Mouse (Mus musculus) gastrocnemius, adult 18-20 months (tissue): ENCODE measurements around the gene Daglb. TPM values are rescaled to one million over a fixed set of nuclear protein-coding genes. Genes with fewer than 3 reads are reported as not detected.
"Not testable (repeated sequence)": the region's sequence is repeated elsewhere in the genome, so short reads cannot be mapped to it uniquely, and the experiment has no call there.

Source experiments
- DNase-seq: peaks from one replicate; pipeline ENCODE4 v3.0.0; 2021; ENCODE audit warnings: low spot score
- total RNA-seq, 2 experiments: library from RNA; stranded (reverse); gene quantifications; 2 replicates each; pipeline ENCODE4 v1.2.3; 2021

The Daglb gene
- total RNA-seq, 2 experiments from 2014 or later = 9.3 to 9.5 TPM

GRCm38 (mm10) chr5:143484955-143485354 lies 20.6 kb downstream of the Daglb start:
- no peak for DNase-seq

- DNase-seq = no peak
Observed at GRCm38 (mm10) chr5:143487193-143487592, 22.8 kb downstream of the Daglb start.

DNA sequence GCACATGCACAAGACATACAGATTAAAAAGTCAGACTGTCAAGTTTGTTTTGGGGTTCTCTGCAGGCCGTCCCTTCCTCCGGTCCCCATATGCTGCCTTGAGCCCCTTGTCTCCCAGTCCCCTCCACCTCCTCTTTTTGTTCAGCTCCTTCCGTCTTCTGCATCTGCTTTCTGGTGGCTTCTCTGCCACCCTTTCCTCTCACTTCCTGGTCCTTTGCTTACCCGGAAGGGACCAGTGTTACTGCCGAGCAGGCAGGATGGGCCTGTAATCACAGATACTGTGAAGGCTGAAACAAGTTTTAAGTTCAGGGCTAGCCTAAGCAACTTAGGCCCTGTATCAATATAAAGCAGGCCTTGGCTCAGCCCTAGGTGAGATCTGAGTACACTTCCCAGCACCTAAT lies 23.6 kb downstream of the Daglb start:
- no peak for DNase-seq

GRCm38 (mm10) chr5:143489749-143490342 lies 25.5 kb downstream of the Daglb start:
- no peak for DNase-seq

GRCm38 (mm10) chr5:143491736-143492135 lies 27.4 kb downstream of the Daglb start:
- no peak for DNase-seq

GRCm38 (mm10) chr5:143493163-143493562 lies 28.8 kb downstream of the Daglb start:
- no peak for DNase-seq

- no peak for DNase-seq
Observed at GRCm38 (mm10) chr5:143495708-143496107, 31.3 kb downstream of the Daglb start.

- DNase-seq = no peak
Observed at GRCm38 (mm10) chr5:143497451-143497850, 33.1 kb downstream of the Daglb start.

- DNase-seq = no peak
Observed at GRCm38 (mm10) chr5:143499197-143499596, 34.8 kb downstream of the Daglb start.

GRCm38 (mm10) chr5:143499686-143500085 lies 35.3 kb downstream of the Daglb start:
- no peak for DNase-seq

- not testable (repeated sequence) for DNase-seq
Observed at GRCm38 (mm10) chr5:143500711-143501110, 36.3 kb downstream of the Daglb start.

DNA sequence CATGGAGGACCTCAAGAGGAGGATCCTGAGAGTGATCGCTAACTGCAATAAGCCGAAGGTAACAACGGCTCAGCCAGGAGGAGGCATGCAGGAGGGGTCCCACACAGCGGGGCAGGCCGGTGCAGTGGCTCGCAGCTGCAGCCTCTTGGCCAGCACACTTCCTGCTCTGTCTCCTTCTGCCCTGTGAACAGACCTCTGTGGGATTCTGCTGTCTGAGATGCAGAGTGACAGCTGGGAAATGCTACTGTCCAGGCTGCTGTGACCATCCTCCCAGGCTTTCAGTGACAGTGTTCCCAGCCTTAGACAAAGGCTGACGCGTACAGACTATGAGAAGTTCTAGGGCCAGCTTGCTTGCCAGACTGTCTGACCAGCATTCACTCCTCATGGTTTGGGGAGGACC lies 36.8 kb downstream of the Daglb start:
- DNase-seq = no peak

DNA sequence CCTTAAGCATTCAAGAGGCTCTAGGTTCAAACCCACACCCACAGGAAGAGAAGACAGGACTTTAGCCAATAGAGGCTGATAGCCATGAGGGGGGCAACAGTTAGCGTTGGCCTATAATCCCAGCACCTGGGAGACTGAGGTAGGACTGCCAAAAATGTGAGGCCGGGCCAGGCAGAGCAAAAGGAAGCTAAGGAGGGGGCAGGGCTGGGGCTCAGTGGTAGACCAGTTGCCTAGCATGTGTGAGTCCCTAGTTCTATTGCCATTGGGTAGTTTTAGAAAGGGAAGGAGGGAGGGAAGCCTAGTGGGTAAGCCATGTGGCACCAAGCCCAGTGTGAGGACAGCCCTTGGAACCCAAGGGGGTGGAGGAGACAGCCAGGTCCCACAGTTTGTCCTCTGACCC lies 37.3 kb downstream of the Daglb start:
- DNase-seq = no peak

GRCm38 (mm10) chr5:143502899-143503557 lies 38.6 kb downstream of the Daglb start:
- DNase-seq = no peak

GRCm38 (mm10) chr5:143503740-143504139 lies 39.4 kb downstream of the Daglb start:
- DNase-seq = no peak

GRCm38 (mm10) chr5:143504453-143504852 lies 40.1 kb downstream of the Daglb start:
- DNase-seq = no peak

DNA sequence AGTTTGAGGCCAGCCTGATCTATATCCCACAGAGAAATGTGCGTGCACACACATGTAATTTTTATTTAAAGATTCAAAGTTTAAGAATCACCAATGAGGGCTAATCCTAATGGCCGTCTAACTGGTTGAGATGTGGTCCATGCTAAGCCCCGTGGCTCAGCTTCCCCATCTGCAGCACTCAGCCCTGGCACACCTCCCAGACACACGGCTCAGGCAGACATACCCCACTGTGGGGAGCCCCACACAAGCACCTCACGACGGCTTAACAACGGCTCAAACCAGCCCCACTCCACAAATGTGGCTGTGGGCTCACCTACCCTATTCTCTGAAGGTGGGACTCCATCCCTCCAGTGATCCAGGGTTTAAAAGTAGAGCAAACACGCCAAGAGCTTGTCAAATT lies 40.7 kb downstream of the Daglb start:
- DNase-seq = no peak

DNA sequence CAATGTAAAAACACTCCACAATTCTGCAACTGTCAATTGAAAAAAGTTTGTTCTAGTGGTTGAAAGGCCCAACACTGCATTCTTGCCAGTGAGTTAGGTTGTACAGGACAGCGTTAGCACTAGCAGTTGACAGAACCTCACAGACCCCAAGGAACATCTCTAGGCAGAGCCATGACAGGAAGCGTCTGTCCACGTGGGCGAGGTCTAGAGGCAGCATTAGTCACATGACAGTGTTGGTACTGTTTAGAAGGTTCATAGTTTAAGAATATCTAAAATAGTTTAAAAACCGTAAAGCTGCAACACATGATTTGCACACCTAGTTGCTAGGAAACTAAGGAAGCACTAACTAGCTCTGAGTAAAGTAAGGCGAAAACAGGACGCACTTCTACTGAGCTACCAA lies 41.2 kb downstream of the Daglb start:
- DNase-seq = no peak

- no peak for DNase-seq
Observed at GRCm38 (mm10) chr5:143509294-143509693, 44.9 kb downstream of the Daglb start.

- DNase-seq = no peak
Observed at GRCm38 (mm10) chr5:143509737-143510136, 45.4 kb downstream of the Daglb start.

DNA sequence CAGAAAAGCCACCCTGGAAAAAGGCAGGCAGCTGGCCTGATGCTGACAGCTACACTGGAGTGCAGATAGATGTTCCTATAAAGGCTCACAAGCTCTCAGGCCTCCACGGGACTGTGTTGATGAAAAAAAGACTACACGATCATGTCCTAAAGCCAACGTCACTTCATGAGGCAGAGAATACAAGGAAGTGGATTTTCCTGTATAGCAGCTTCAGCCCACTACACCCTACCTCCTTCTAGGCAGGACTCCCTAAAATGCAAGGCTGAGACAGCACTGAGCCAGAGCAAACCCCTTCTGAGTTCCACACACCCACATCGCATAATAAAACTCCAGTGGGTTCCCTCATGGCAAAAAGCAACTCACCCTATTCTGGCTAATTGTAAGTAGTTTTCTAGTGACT lies 47.2 kb downstream of the Daglb start:
- DNase-seq = no peak

DNA sequence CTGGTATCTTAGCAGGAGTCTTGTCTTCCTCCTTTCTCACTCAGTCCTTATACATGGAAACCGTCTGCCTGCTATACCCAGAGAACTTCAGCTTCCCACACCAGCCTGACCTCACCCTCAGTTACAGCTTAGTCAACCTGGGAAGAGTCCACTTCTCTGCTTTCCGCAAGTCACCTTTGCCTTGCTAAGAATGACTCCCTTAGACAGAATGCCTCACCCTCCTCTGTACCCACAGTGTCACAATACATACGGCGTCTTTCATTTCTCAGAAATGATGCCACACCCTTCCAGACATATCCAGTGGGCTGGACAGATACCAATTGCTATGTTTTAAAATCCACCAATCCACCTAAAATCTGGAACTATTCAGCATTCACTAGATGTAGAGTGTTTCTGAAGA lies 47.9 kb downstream of the Daglb start:
- no peak for DNase-seq

DNA sequence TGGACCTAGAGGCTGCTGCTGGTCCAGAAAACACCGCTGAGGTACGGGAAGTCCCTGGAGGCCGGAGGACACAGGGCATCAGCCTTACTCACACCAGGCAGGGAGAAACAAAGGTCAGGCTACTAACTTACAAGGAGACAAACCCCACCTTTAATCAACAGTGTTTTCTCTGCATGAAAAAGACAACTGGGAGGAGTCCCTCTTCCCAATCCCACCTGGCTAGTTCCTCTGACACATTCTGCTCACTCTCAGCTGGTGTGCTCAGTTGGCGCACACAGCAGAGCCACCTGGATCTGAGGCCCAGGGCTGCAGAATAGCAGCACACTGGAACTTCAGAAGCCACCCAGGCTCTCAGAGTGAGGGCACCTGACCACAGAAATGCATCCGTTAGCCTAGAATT lies 50.5 kb downstream of the Daglb start:
- DNase-seq = no peak

DNA sequence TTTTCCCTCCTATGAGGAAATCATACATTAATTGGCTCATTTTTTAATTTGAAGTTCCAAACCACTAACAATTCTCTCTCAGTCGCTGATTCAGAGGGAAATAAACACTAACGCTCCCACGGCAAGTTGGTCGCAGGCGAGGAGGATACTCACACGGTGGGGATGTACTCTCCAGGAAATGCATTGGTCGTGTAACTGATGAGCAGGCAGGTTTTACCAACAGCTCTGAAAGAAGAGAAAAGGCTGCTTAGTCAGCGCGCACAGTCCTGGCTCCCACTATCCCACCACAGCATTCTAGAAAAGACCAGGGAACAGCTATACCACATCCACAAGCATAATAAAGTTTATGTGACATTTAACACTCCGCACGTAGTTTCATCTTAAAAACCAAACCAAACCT lies 52.6 kb downstream of the Daglb start:
- no peak for DNase-seq
